Mouse (Mus musculus): Measurements from ENCODE around the gene Mettl21a.
"Not testable (repeated sequence)": the region's sequence is repeated elsewhere in the genome, so short reads cannot be mapped to it uniquely, and the experiment has no call there.

Gene Mettl21a

DNA sequence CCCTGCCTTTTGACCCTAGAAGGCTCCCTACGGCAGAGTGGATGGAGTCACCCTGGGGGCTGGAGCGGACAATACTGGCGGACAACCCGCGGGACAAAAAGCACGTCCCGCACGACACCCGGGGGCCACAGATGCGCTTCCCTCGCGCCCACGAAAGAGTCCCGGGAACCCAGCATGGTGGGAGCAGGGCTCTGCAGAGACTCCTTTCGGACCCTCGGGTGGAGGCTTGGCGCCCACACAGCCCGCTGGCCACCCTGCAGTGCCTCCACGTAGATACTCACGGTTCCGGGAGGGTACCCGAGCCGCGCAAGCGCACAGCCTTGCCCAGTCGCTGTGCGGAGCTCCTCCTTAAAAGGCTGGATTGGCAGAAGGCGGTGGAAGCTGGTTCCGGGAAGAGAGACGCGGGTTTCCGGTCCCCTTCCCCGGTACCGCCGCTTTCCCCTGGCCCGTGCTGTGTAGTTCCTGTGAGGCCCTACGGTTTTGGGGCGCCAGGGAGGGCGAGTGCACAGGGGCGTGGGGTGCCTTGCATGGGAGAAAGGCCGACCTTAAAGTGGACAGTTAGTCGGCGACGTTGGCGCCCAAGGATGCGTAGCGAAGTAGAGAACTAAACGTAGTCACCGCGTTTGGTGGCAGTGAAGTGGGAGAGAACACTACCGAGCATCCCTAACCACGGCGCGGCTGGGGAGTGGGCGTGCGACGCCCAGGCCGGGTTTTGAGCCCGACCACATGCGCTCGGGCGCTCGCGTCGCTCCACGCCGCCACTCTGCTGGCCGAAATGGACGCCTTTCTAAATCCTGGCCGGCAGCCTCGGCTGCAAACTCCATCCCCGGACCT is at the start of gene Mettl21a:
Gene Mettl21a, minus strand, starts transcription at position 362 of the 834 bp plus-strand sequence.
- peak; percentile 94 to 96 for DNase-seq

DNA sequence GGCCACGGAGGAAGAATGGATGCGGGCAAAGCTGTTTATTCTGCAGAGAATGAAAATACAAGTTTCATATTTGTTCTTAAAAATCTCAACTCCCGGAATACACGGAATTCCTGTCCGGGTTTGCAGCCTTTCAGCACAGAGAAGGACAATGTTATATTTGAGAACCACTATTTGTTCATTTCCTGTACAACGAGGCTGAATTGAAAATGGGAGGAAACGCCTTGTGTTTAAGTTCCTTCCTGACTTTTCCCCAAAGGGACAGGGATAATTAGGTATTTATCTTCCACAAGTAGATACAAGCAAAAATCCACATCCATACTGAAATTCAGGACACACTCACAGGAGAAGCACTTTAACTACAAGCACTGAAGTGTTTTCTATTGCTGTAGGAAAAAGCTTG is 41.8 kb upstream of the Mettl21a start:
- no peak for DNase-seq

DNA sequence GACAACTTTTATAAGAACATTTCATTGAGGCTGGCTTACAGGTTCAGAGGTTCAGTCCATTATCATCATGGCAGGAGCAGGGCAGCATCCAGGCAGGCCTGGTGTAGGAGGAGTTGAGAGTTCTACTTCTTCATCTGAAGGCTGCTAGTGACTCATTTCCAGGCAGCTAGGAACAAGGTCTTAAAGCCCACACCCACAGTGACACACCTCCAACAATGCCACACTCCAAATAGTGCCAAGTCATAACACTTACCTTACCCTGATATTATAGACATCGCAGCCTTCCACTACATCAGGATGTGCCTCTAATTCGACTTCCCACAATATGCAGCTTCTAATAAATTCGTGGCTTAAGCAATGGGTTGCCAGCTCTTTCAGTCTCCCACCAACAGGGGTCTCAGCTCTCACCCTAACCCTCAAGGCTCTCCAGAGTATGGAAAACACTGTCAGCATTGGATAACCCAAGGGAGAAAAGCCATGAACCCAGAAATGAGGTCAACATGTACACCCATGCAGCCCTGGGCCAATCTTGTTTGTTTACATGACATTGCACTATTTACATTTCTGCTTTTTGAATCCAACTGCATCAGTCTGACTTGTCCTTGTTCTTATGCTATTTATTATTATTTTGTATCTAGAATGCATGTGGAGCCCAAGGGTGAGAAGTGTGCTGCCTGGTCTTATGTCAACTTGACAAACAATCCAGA is 39.5 kb upstream of the Mettl21a start:
- no peak for DNase-seq

DNA sequence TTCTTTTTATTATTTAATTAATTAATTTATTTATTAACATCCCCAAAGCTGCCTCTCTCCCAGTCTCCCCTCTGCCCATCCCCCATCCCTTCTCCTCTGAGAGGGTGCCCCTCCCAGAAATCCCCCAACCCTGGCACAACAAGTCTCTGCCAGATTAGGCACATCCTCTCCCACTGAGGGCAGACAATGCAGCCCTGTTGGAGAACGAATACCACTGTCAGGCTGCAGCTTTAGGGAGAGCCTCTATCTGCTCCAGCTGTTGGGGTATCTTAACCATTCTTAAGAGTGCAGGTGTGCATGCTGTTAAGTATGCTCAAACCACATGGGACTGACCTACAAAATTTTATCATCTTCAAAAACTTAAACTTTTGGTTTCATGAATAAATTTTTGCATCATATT is 38.4 kb upstream of the Mettl21a start:
- no peak for DNase-seq

DNA sequence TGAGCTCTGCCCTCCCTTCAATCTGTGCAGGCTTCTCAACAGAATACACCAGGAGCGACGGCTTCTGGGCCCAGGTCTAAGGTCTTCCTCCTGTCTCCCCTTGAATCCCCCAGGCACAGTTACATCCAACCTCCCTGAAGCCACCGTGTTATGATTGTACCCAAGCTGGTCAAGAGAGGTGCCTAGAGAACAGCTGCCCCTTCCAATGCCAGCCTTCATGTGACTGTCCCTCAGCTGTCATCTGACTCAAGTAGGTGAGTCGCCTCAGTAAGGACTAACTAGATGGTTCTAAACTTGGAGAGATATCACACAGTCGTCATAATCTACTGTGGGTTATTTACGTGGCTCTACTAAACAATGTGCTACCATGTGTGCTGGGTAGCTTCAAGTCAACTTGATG is 36.7 kb upstream of the Mettl21a start:
- no peak for DNase-seq

DNA sequence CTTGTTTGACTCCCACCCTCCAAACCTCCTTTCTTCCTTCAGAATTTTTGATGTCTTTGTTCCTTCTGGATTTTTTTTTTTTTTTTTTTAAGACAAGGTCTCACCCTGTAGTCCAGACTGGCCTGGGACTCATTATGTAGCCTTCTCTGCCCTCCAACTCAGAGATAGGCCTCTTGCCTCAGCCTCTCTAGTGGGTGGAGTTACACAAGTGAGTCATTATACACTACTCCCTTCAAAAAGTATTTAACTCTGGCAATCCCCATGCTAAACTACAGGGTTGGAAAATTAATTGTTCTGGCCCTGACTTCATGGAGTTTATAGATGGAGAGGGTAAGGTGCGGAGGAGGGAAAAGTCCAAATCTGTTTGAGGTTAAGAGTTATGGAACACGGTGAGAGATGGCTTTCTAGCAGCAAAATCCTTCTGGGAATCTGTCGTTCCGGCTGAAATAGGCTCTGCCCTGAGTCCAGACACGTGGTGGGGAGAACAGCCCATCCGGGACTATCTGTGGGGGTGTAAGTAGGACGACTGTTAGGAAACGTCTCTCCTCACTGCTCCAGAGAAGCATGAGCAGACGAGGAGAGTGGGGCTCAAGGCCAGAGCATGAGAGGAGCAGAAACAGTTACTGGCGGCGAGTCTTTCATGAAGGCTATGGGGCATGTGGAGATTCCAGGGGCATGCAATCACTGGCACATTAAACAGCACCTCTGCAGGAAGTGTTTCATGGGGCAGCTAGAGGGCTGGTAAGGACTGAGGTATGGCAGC is 32.5 kb upstream of the Mettl21a start:
- DNase-seq, result no peak

DNA sequence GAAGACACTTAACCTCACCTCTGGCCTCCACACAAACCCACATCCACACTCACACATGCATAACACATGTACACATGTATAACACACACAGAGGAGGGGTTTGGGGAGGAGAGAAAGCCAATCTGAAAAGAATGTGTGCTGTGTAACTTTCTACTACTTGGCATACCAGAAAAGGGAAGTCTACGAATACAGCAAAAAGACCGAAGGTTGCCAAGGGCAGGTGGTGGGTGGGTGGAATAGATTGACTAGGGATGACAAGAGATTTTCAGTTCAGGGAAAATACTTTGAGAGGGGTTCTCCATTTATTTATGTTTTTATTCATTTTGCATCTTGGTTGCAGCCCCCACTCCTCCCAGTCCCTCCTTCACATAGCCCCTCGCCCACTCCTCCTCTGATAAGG is 27.5 kb upstream of the Mettl21a start:
- DNase-seq, result no peak

DNA sequence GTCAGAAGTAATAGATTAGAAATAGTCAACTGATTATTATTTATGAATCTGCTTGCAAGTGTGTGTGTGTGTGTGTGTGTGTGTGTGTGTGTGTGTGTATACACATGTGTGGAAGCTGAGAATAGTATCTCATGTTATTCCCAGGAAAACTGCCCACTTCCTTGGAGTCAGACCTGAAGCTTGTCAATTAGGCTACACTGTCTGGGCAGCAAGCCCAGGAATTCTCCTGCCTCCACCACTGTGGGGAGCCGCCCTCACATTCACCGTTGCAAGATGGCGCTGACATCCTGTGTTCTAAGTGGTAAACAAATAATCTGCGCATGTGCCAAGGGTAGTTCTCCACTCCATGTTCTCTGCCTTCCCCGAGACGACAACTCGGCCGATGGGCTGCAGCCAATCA is 25.5 kb upstream of the Mettl21a start:
- DNase-seq, result not testable (repeated sequence)

DNA sequence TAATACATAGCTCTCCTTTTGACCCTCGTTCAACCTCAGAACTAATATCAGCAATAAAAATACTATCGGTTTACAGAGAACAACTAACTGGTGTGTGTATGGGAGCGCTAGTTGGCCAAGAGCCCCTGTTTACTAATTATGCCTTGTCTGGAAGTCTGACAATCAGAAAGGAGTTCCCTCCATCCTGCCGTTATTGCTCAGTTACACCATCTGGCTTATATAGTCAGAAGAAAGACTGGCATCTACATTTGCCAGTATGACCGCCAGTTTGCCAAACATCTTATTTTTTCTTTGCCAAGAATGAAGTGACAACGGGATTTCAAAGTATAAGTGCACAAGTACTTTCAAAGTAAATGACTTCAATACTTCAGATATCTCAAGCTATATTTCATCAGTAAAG is 24.0 kb upstream of the Mettl21a start:
- DNase-seq, result no peak

DNA sequence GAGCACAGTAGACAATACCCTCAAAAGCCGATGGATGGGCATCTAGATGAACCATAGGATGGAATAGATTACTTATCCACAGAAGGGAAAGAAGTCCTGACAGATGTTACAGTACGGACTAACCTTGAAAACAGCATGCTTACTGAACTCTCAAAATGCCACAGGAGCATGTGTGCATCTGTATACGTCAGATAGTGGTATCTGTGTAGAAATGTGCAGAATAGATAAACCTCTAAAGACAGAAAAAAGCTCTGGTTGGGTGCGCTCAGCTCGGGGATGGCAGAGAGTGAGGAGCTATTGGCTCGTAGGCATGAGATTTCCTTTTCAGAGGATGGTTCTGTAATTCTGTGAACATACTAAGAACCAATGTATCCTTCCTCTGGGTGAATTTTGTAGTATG is 22.2 kb upstream of the Mettl21a start:
- DNase-seq, result no peak

DNA sequence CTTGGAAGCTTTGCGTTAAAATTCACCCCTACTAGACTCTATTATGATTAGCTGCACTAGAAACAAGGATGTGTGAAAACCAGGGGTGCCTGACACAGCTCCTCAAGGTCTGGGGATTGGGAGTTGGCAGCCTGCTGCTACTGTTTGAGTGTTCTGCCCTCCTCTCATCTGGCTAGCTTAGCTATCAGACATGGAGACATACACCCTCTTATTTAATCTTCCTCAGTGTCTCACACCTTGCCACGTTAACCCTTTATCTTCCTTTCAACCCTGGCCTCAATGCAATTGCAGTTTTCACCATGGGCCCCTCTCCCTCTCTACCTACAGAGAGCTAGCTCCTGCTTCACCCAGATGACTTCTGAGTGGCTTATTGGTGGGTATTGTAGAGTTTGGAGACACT is 18.6 kb upstream of the Mettl21a start:
- no peak for DNase-seq

DNA sequence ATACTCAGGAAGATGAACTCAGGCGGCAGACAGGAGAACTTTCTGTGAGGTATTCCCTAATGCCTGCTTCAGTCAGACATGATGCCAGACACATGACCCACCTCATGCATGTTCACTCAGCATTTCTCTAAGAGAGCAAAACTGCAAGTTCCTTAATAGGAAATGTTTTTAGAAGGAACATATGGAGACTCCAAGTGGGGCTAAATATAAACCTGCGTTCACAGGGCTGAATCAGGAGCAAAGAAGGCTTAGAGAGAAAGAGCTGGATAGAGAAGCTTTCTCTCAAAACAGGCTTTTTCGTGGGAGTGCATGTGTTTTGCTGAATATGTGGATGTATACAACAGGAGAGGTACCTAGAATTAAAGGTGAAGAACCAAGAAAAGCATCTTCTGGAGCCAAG is 16.2 kb upstream of the Mettl21a start:
- no peak for DNase-seq

DNA sequence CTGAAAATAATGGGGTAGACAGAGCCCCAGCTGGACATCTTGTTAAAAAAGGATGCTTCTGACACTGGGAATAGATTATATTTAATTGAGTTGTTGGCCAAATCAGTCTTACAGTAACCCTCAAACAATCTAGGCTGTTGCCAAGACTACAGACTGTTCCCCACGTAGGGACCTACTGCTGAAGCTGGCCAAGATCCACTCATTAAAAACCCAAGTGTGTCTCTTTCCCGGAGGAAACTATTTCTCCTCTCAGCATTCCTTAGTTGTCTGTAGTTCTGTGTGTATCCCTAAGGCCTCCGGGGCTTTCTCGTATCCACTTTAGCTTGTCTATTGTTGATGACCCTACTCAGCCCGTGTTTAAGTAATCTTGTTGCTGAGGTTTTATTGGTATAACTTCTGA is 14.5 kb upstream of the Mettl21a start:
- DNase-seq, result no peak

DNA sequence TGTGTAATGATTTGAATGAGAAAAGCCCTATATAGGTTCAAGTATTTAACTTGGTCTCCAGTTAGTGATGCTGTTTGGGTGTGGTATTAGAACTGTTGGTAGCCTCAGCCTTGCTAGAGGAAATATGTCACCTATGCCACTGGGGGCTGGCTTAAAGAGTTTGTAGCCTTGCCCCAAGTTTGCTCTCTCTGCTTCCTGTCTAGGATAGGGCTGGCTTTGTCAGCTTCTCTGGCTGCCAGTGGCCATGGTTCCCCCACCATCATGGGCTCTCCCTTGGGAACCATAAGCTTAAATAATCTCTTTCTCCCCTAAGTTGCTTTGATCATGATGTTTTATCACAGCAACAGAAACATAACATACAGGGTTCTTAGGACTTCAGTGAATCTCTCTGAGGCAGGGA is 8.2 kb upstream of the Mettl21a start:
- no peak for DNase-seq

DNA sequence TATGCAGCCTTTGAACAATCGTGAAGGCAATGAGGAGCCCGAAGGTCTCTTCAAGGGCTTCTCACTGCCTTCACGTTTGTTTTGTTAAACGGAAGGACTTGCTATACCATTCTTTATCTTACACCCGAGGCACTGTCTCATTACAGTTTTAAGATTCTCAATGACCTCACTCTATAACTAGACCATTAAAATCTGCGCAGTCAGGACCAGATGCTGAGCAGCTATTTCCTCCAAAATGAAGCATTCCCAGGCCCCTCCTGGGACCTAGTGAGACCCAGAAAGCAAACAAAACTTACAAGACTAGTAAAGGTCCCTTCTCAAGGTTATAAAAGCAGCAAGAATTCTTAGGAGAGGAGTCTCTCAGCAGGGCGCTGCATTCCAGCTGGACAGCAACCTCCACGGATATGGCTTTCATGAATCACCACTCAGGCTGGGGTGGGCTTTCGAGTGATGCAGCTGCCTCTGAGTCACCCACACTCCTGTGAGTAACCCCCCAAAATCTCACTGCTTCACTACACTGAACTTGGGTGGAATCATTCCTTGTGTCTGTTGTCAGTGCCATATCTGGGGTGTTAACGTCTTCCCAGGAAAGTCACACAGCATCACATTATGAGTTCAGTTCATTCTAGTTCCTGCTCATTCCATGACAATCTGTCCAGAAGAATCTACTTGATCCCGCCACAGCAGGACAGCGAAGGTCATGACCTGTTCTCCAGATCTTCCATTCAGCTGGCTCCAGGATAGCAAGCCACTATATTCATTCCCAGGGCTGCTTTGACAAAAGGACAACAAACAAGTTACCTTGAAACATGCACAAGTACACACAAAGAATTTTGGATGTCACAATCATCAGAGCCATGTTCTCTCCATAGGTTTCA is 6.8 kb upstream of the Mettl21a start:
- no peak for DNase-seq

DNA sequence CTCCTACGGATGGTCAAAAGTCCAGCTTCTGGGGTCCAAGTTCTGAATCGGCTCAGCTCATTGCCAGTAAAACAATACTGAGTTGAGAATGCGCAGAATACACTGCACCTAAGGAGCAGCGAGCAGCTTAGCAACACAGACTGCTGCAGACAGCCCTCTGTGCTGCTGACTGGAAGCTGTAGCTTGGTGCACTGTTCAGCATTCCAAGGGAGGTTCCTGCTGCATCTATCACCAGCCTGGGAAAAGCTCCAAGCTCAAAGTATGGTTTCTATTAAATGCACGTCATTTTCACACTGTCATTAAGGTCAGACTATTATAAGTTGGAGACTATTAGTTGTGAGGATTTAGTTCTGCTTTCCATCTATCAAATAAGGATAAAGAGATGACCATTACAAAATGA is 4.1 kb upstream of the Mettl21a start:
- no peak for DNase-seq

DNA sequence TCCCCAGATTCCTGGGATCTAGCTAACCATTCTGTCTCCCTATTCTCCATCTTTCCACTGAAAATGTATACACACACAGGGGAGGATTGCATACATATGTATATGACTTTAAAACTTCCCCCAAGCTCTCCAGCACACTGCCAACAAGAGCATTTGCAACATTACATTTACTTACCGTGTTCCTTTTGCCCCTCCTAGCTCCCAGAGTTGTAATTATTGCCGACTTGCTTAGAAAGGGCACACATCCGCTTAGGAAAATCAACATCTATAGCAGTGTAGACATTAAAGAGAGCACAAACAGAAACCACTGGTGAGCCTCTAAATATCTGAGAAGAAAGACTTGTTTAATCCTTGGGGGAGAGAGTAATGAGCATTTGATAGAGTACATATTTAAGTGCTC is 1.2 kb upstream of the Mettl21a start:
- DNase-seq, result no peak

DNA sequence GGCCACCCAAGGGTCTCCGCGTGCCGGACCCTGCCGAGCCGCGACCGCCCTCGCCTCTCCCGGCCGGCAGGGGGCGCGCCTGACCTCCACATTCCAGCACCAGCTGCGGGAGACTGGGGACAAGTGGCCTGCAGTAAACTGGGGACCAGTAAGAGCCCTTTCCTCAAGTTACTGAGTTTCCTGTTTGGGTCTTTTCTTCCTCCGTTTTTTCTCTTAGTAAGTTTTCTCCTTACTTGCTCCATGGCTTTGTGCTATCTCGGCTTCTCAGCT is 608 bp upstream of the Mettl21a start:
- peak; percentile 81 to 85 for DNase-seq

DNA sequence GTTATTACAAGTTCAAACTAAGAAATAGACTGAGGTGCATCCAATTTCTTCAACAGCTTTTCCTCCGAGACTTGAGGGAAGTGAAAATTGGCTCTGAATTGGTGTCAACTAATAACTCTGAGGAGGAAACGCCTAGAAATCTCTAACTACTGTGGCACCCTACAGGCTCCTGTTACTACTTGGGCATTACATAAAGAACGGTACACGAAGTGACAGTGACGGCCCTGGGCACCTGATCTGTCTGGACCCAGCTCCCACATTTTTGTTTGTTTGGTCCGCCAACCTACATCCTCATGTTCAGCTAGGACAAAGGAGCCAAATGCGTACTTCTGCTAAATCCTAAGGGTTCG is 536 bp downstream of the Mettl21a start:
- DNase-seq, result no peak

DNA sequence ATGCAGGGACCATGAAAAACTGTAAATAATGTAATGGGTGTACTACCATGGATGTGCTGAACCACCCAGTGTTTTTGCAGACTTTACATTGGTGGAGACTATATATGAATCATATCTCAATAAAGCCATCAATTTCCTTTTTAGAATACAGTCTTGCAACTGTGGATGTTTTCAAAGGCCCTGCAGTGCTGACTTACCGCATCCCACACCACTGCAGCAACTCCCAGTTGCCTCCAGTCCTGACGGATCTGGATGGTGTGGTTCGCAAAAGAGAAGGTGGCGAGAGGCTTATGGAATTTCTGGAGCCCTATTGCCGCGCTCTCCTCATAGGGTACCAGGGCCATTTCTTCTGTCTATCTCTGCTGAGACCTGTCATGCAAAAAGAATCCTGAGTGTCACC is 966 bp downstream of the Mettl21a start:
- DNase-seq, result no peak

DNA sequence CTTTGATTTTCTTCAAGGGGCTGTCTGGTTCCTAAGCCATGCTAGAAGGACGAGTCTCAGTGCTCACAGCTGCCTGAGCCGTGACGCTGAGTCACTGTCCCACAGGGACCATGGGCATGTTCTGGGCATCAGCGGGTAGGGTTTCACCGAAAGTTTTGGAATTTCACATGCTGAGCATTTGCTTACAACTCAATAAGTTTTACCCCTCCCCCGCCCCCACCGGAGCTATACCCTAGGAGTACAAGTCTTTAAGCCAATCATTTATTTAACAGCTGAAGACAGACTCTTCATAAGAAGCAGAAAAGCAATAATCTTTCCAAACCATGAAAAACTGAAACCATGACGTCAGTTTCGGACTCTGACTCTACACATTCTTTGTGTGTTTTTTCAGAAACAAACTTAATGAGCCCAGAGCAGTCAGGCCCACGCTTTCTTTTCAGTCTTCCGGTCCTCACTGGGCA is 1.5 kb downstream of the Mettl21a start:
- DNase-seq, result no peak

DNA sequence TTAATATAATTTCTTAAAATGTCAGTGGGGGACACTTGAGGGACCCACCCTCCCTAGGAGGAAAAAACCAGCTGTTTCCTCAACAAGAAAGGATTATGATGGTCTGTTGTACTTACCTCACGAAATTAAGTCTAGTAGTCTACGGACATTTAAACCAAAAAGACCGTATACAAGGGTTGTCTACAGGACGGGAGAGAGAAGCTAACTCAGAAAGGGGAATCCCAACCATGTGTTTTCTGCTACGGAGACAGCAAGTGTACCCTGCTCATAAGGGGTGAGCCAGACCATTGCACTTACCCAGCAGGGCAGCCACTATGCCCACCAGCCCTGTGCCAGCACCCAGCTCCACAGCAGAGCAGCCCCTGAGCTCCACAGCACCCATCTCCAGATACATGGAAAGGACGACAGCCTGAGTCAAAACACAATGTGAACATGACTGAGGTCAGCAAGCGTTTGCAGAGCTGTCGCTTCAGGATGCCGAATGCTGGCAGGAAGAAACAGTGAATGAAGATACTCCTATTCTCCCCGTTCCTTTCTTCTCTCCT is 2.2 kb downstream of the Mettl21a start:
- DNase-seq, result no peak

DNA sequence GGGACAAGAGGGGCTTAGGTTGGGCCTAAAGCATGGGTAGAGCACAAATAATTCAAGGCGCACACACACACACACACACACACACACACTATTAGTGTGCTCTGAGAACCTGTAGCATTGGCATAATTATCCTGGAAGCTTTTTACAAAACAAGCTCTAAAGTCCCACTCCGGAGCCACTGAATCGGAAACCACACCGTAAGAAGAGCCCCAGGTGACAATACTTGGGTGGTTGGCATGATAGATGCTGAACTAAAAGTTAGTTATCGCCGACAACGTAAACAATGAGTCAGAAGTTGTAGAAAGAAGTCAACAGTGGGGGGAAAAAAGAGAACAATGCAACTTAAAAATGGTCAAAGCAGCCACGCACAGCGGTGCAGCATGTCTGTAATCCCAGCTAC is 2.7 kb downstream of the Mettl21a start:
- no peak for DNase-seq
